Mouse (Mus musculus): ENCODE data around the gene Pdik1l.
"Not testable (repeated sequence)": the region's sequence is repeated elsewhere in the genome, so short reads cannot be mapped to it uniquely, and the experiment has no call there.

The Pdik1l gene

GRCm38 (mm10) chr4:134298626-134299497 lies 11.2 kb upstream of the Pdik1l start:
- DNase-seq (ENCODE audit: low spot score) = no peak

GRCm38 (mm10) chr4:134297369-134297768 lies 9.7 kb upstream of the Pdik1l start:
- DNase-seq (ENCODE audit: low spot score) = no peak

- no peak for DNase-seq (ENCODE audit: low spot score)
Observed at GRCm38 (mm10) chr4:134296523-134296922, 8.8 kb upstream of the Pdik1l start.

- not testable (repeated sequence) for DNase-seq (ENCODE audit: low spot score)
Observed at GRCm38 (mm10) chr4:134296096-134296495, 8.4 kb upstream of the Pdik1l start.

DNA sequence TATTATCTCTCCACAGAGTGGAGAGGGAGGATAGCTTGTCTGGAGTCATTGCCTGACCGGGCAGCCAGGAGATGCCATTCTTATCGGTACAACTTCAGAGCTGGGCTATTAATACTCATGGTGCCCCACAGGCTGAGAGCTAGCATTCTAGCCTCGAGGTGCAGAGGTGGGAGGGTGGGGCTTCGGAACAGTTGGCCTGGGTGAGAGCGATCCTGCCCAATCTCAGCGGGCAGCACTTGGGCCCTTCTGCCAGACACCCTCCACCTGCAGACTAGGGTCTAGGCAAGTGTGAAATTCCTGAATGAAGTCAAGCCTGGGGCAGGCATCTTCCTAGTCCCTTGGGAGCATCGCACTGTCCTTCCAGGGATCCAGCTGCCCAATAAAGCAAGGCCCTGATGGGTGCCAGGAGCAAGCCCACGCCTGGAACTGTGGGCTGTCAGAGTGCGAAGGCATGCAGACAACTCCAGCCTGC lies 6.0 kb upstream of the Pdik1l start:
- DNase-seq (ENCODE audit: low spot score) = no peak

DNA sequence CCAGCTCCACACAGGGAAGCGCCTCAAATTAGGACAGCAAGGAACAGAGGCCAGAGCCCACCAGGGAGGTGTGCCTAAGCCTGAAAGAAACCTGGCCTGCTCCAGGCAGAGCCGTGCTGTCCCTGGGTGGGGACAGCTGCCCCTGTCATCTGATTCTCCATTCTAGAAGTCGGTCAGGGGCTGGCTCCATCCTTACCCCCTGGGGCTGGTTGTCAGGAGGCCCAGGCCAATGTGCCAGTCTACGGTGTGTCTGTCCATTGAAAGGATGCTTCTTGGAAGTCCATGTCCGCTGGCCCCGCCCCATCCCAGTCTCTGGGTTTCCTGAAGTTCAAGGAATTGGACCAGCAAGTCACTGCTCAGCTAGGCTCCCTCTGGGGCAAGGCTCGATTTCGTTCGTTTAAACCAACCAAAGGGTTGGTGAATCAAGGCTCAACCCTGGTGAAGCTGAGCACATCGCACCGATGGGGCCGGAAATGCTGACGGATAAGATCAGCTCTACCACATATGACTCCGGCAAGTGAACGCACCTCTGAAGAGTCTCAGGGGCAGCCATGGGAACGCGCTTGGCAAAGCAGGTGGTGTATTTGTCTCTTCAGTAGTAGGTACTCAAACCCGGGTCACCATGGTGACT lies 5.5 kb upstream of the Pdik1l start:
- DNase-seq (ENCODE audit: low spot score) = no peak

GRCm38 (mm10) chr4:134292067-134292466 lies 4.4 kb upstream of the Pdik1l start:
- DNase-seq (ENCODE audit: low spot score) = peak; percentile 77

- DNase-seq (ENCODE audit: low spot score) = no peak
Observed at GRCm38 (mm10) chr4:134288397-134289256, 932 bp upstream of the Pdik1l start.

- peak; percentile 99 for DNase-seq (ENCODE audit: low spot score)
Observed at GRCm38 (mm10) chr4:134287168-134287564, 529 bp downstream of the Pdik1l start.

DNA sequence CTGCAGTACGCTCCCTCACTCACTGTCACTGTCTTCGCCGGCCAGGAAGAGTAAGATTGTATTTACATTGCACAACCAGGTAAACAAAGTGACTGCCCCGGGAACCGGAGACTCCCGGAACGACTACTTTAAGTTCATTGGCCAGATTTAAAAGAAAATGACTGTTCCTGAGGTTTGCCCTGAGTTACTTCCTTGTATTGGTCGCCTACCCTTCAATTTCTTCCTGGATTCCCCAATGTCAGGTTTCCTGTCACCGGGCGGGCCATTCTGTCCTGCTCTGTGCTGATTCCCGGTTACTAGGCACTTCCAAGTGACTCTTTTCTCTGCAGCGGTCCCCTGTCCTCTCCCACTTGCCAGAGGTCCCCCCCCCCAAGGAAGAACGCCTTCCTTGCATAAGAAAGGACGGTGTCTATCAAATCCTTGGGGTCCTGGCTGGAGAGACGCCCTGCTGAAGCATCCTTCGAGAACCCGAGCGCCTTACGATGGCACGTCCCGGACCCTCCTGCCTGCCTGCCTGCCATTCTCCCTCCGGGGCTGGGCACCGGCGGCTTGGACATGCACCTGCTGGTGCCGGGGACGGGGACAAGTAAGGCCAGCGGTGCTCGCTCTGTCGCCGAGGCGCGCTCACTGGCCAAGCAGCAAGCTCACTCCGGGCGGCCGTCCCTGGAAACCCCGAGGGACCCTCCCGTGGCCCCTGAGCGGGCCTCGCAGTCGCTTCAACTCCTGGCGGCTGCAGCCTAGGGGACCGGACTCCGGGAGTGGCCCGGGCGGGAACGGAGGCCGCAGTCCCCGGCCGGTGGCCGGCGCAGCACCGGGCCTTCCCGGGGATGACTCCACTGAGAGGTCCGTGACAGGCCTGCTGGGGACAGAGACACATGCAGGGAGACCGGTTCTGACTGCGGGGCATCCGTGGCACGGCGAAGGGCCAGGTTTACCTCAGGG lies 1.2 kb downstream of the Pdik1l start:
- DNase-seq (ENCODE audit: low spot score) = no peak

- no peak for DNase-seq (ENCODE audit: low spot score)
Observed at GRCm38 (mm10) chr4:134284942-134285341, 2.8 kb downstream of the Pdik1l start.

- DNase-seq (ENCODE audit: low spot score) = no peak
Observed at GRCm38 (mm10) chr4:134273417-134274345, 14.0 kb downstream of the Pdik1l start.

DNA sequence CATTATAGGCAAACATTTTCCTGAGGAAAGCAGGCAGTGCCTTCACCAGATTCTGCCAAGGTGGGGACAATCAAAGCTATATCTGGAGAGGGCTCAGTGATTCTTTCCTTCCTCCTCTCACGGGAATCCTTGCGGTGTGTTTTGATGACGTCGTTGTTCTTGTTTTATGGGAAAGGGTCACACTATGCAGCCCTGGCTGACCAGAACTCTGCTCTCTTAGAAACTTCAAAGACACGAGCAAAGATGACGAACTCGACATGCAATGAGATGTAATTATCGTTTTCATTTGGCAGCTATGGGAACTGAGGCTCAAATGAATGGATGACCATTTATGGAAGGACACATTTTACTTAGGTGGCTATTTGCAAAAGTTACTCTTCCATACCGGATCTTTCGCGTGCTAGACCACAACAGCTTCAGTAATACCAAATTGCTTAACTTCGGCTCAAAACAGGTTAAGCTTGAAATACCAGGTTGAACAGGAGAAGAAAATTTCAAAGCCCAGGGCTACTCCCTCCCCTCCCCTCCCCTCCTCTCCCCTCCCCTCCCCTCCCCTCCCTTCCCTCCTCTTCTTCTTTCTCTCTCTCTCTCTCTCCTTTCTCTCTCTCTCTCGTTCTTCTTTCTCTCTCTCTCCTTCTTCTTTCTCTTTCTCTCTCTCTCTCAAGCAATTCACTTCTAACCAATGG lies 14.8 kb downstream of the Pdik1l start:
- no peak for DNase-seq (ENCODE audit: low spot score)

DNA sequence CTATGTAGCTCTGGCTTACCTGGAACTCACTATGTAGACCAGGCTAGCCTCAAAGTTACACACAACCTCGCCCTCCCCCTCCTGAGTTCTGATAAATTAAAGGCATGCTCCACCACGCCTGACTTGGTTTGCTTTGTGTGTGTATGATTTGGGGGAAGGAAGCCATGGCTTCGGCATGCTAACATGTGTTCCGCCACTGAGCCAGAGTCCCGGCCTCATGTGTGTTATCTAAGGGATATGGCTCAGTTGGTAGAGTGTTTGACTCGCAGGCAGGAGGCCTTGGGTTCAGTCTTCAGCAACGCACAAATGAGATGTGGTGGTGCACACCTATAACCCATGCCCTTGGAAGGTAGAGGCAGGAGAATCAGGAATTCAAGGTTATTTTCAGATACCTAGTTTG lies 15.7 kb downstream of the Pdik1l start:
- DNase-seq (ENCODE audit: low spot score) = no peak

GRCm38 (mm10) chr4:134269622-134270021 lies 18.1 kb downstream of the Pdik1l start:
- DNase-seq (ENCODE audit: low spot score) = not testable (repeated sequence)

GRCm38 (mm10) chr4:134268102-134268655 lies 19.5 kb downstream of the Pdik1l start:
- no peak for DNase-seq (ENCODE audit: low spot score)

DNA sequence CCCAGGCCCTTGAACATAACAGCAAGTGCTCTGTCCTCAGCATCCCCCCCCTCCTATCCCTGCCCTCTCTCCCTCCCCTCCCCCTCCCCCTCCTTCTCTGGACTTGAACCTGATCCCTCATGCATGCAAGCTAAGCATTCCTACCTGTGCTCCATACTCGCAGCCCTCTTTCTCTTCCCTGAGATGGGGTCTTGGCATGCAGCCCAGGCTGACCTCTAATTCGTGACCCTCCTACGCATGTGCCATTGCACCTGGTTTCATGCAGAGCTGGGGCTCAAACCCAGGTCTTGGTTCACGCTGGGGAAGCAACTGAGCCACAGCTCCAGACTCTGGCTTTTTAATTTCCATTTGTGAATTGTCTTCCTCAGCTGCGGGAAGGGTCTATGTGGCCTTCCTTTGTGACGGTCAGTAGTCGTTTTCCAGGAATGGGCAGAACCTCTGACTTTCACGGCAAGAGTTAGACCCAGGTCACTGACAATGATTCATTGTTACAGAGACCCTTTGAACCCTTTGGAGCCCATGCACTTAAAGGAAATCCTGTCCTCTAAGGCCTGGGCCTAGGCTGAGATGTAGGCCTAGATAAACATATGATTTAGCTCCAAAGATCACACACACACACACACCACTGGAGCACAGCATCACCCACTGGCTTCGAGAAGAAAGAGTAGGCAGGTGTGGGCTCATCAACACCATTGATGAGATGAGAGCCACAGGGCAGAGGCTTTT lies 21.7 kb downstream of the Pdik1l start:
- DNase-seq (ENCODE audit: low spot score) = no peak

DNA sequence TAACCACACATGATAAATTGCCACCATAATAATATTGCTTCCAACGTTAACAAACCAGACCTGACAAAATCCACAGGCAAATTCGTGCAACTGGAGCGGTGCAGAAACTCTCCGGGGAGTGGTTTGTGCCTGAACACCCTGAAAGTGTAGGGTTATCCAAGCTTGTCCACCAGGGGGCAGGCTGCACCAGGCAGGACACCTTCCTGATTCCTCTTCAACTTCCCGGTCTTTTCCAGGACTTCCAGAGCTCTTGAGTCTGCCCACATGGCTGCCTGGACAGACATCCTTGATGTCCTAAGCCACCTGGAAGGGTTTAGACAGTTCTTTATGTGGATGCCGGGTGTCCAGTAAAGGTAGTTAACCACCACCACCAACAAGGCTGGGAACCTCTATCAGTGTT lies 24.5 kb downstream of the Pdik1l start:
- peak; percentile 72 for DNase-seq (ENCODE audit: low spot score)

Measured in urinary bladder, postnatal 25 days (tissue).